Mouse (Mus musculus) small intestine, adult 2 months (tissue): ENCODE data around the gene Gm14443.
"Not testable (repeated sequence)": the region's sequence is repeated elsewhere in the genome, so short reads cannot be mapped to it uniquely, and the experiment has no call there.

Experiments
- CTCF ChIP-seq: fragments of 200-500 bp; IDR thresholded peaks from 2 replicates; pipeline ENCODE4 v1.5.1; 2012; ENCODE audit warnings: low read depth, mild to moderate bottlenecking, control low read depth, inconsistent platforms, low read length, moderate library complexity, mixed read lengths; ENCODE audit not compliant: insufficient replicate concordance, insufficient read length; ENCODE audit errors: extremely low read depth
- POLR2A ChIP-seq: fragments of 200-500 bp; IDR thresholded peaks from 2 replicates; pipeline ENCODE4 v1.6.1; 2012; ENCODE audit warnings: low read depth, mild to moderate bottlenecking, control low read depth, inconsistent platforms, low read length, moderate library complexity

DNA sequence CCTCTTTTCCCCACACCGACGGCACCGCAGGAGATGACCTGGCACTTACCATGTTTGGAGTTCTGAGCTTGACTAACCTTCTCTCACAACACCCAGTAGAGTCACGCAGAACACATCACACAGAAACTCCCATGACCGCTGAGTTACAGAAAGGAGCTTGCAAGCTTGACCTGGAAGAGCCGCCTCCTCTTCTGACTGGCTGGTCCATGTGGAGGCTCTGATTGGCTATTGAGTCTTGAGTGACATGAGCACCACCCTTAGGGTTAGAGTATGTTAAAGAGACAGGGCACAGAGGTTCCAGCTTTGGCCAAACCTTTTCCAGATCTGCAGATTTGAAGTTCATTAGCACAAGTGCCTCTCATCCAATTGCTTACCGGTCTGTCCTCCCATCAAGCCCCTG lies 31.1 kb upstream of the Gm14443 start, which contains the start of gene Gm14391:
- TF ChIP-seq POLR2A, CTCF: not testable (repeated sequence)
